In genomic region chr11:104589570-104589969, GRCm38 (mm10) we compare ENCODE assay signal across 9 mouse cellular contexts. TPM values are rescaled to one million over a fixed set of nuclear protein-coding genes. Genes with fewer than 3 reads are reported as not detected.
DNase-seq lines count a peak whose midpoint lies in the region; ATAC-seq and TF ChIP-seq lines count a peak whose summit lies in the region.
"Had no signal": no experiment of that assay in that cellular context is flagged by ENCODE, and none has a peak within 500 bp of the region (broad histone marks: within the 10 kb centered on the region; RNA-seq: fewer than 3 reads in every experiment).

No protein-coding gene starts in this region.

- no peaks in the 10 kb centered on the region for H3K9me3 ChIP-seq in limb, embryonic 15.5 days
- 0 out of 2 replicates have a peak, but pooled peaks cover 3% of the 10 kb centered on the region for H3K9me3 ChIP-seq in limb, embryonic 10.5 days (replicated peaks)
- H3K9me3 ChIP-seq: G1E had no signal

- no peaks in the 10 kb centered on the region for H3K27me3 ChIP-seq in limb, embryonic 15.5 days
- H3K27me3 ChIP-seq in limb, embryonic 10.5 days (ENCODE audit: low read depth, poor library complexity, severe bottlenecking) = no peaks in the 10 kb centered on the region
- no peaks in the 10 kb centered on the region for H3K27me3 ChIP-seq in myocyte (ENCODE audit: control insufficient read depth, insufficient read depth, insufficient read length)
- H3K27me3 ChIP-seq: CH12.LX, Patski had no signal

- H3K9ac ChIP-seq in limb, embryonic 15.5 days = no peak overlapping the region

- no peak overlapping the region for H3K4me2 ChIP-seq in limb, embryonic 15.5 days
- no peak overlapping the region for H3K4me2 ChIP-seq in myocyte (ENCODE audit: low read depth)

- H3K36me3 ChIP-seq in limb, embryonic 15.5 days = no peaks in the 10 kb centered on the region
- no peaks in the 10 kb centered on the region for H3K36me3 ChIP-seq in limb, embryonic 10.5 days
- H3K36me3 ChIP-seq in myocyte (ENCODE audit: control insufficient read depth, insufficient read depth) = peaks cover 5% of the 10 kb centered on the region
- H3K36me3 ChIP-seq: G1E had no signal

- peak; percentile 70 for DNase-seq in heart, adult 11 months
- DNase-seq in heart, adult 18-20 months = no peak
- no peak for DNase-seq in limb, embryonic 10.5 days (ENCODE audit: low spot score)
- no peak for DNase-seq in left cerebral cortex, postnatal 14 days (ENCODE audit: low spot score in 2 of 2)

- no peaks in the 10 kb centered on the region for H3K79me2 ChIP-seq in myocyte (ENCODE audit: control insufficient read depth, insufficient read depth)

- H3K4me3 ChIP-seq in limb, embryonic 15.5 days = no peak overlapping the region
- H3K4me3 ChIP-seq in limb, embryonic 10.5 days = no peak overlapping the region
- H3K4me3 ChIP-seq in myocyte = no peak overlapping the region

- WGBS in limb, embryonic 15.5 days = 65% methylated on average over 1 of the region's 1 CpGs
- WGBS in limb, embryonic 10.5 days = 79% methylated on average over 1 of the region's 1 CpGs

- peak; percentile 2 for TF ChIP-seq POLR2A in myocyte (IDR thresholded peaks at IDR 0.05; ENCODE audit: insufficient read length, low read depth)

- 0 out of 2 replicates have a peak, but pooled peaks cover 6% of the 10 kb centered on the region for H3K4me1 ChIP-seq in limb, embryonic 15.5 days
- H3K4me1 ChIP-seq in limb, embryonic 10.5 days = peaks cover 5% of the 10 kb centered on the region; the same call in 1 of the 2 replicates

- peak; percentile 23; the same call in 1 of the 2 replicates for ATAC-seq in limb, embryonic 15.5 days (ENCODE audit: insufficient number of reproducible peaks, low FRiP score, low TSS enrichment, low read depth)

- H3K27ac ChIP-seq in limb, embryonic 15.5 days = no peak overlapping the region
- no peak overlapping the region for H3K27ac ChIP-seq in limb, embryonic 10.5 days

- no peak overlapping the region for H3ac ChIP-seq in myocyte (ENCODE audit: control insufficient read depth, insufficient read length)

- intact Hi-C loops in left cerebral cortex, postnatal 14 days (cut with DNase I) = no loop called here

TF ChIP-seq in myocyte, 11 proteins besides CTCF, POLR2A, EP300 and RAD21:
- TF ChIP-seq MAX (IDR thresholded peaks at IDR 0.05; ENCODE audit: low read depth) = no peak
- TF ChIP-seq POLR2AphosphoS2 (IDR thresholded peaks at IDR 0.05; ENCODE audit: insufficient read length, low read depth) = peak; percentile 72
- TF ChIP-seq REST (IDR thresholded peaks at IDR 0.05; ENCODE audit: insufficient read depth, insufficient read length) = no peak
- TF ChIP-seq CEBPB (IDR thresholded peaks at IDR 0.05; ENCODE audit: insufficient read depth, poor library complexity, severe bottlenecking) = no peak
- TF ChIP-seq E2F4 (IDR thresholded peaks at IDR 0.05; ENCODE audit: insufficient read depth) = no peak
- TF ChIP-seq TCF12 (IDR thresholded peaks at IDR 0.05; ENCODE audit: insufficient read depth, poor library complexity, severe bottlenecking) = no peak
- TF ChIP-seq SRF (IDR thresholded peaks at IDR 0.05; ENCODE audit: control insufficient read depth, insufficient read length, low read depth) = no peak
TF ChIP-seq in myocyte: peak in this region for 1.

RNA-seq across cellular contexts. Expression of gene Itgb3, which starts 18.2 kb away (rescaled TPM):
- 1 to 10 TPM; 3.6 to 4.5 TPM for total RNA-seq in heart, adult 18-20 months (2021)
- polyA plus RNA-seq in limb, embryonic 15.5 days (2015; fragmentation: Nextera tagmentation; extraction: Ambion mirVana) = 3.7 and 4.8 TPM in 2 replicates
- 2.6 and 2.7 TPM in 2 replicates for polyA plus RNA-seq in limb, embryonic 10.5 days (2016; fragmentation: Nextera tagmentation; extraction: Ambion mirVana)
- 25.0 TPM for polyA plus RNA-seq in myocyte (2012; fragmentation: generic; extraction: Trizol)
- 1 to 10 TPM; 4.3 to 4.5 TPM for total RNA-seq in left cerebral cortex, postnatal 14 days (2021)

RNA-seq across cellular contexts. Expression of gene Myl4, which starts 39.1 kb away (rescaled TPM):
- 100 to 1,000 TPM; 660 to 761 TPM for total RNA-seq in heart, adult 18-20 months (2021)
- 131 and 324 TPM in 2 replicates for polyA plus RNA-seq in limb, embryonic 15.5 days (2015; fragmentation: Nextera tagmentation; extraction: Ambion mirVana)
- 3.0 and 3.1 TPM in 2 replicates for polyA plus RNA-seq in limb, embryonic 10.5 days (2016; fragmentation: Nextera tagmentation; extraction: Ambion mirVana)
- polyA plus RNA-seq in myocyte (2012; fragmentation: generic; extraction: Trizol) = 5,062 TPM
- total RNA-seq in left cerebral cortex, postnatal 14 days (2021) = 10 to 100 TPM; 22.9 to 27.2 TPM
- polyA plus RNA-seq: G1E had no signal

RNA-seq across cellular contexts. Expression of gene Cdc27, which starts 39.1 kb away (rescaled TPM):
- 10 to 100 TPM; 23.4 to 28.8 TPM for total RNA-seq in heart, adult 18-20 months (2021)
- polyA plus RNA-seq in limb, embryonic 15.5 days (2015; fragmentation: Nextera tagmentation; extraction: Ambion mirVana) = 37.4 and 40.6 TPM in 2 replicates
- 49.5 and 60.4 TPM in 2 replicates for polyA plus RNA-seq in limb, embryonic 10.5 days (2016; fragmentation: Nextera tagmentation; extraction: Ambion mirVana)
- 9.2 TPM for polyA plus RNA-seq in myocyte (2012; fragmentation: generic; extraction: Trizol)
- total RNA-seq in left cerebral cortex, postnatal 14 days (2021) = 10 to 100 TPM; 59.6 to 67.6 TPM

Comparison
In these comparisons a context has a peak if more than half of its experiments do, and no peak if none do; other contexts are left out.
1. RNA of gene Myl4, which starts 39.1 kb away (polyA plus RNA-seq): 5,062 TPM in myocyte (single experiment); 131 to 324 TPM in limb, embryonic 15.5 days and 3.0 to 3.1 TPM in limb, embryonic 10.5 days; every median in the first group is over 10 times any median in the second.